Mouse (Mus musculus) heart, embryonic 15.5 days (tissue): ENCODE measurements around the gene Cyld. TPM values are rescaled to one million over a fixed set of nuclear protein-coding genes. Genes with fewer than 3 reads are reported as not detected.
A peak's percentile ranks its signal among the peaks of the same experiment; 100 is the strongest.
"Not testable (repeated sequence)": the region's sequence is repeated elsewhere in the genome, so short reads cannot be mapped to it uniquely, and the experiment has no call there.

ENCODE experiments used
- ATAC-seq: fragments of 200-750 bp; cut with Nextera tagmentation; replicated peaks from 2 replicates; pipeline ENCODE4 v1.8.0; 2017; ENCODE audit warnings: low read depth, moderate TSS enrichment; ENCODE audit not compliant: insufficient number of reproducible peaks, insufficient read depth, low FRiP score
- H3K27ac ChIP-seq: fragments of 300-500 bp; sonication (generic); 2 replicates; pipeline ENCODE4 v1.5.1; 2015; ENCODE audit warnings: mild to moderate bottlenecking, inconsistent platforms
- H3K27me3 ChIP-seq: fragments of 300-500 bp; sonication (generic); 2 replicates; pipeline ENCODE4 v1.6.1; 2015; ENCODE audit warnings: inconsistent platforms
- H3K36me3 ChIP-seq: fragments of 300-500 bp; sonication (generic); 2 replicates; pipeline ENCODE4 v1.6.1; 2015; ENCODE audit warnings: mild to moderate bottlenecking, inconsistent platforms
- H3K4me1 ChIP-seq: fragments of 300-500 bp; sonication (generic); replicated peaks from 2 replicates; pipeline ENCODE4 v1.6.1; 2015; ENCODE audit warnings: inconsistent platforms
- H3K4me2 ChIP-seq: fragments of 300-500 bp; sonication (generic); 2 replicates; pipeline ENCODE4 v1.6.1; 2015; ENCODE audit warnings: inconsistent platforms, mild to moderate bottlenecking, moderate library complexity
- H3K4me3 ChIP-seq: fragments of 300-500 bp; sonication (generic); 2 replicates; pipeline ENCODE4 v1.5.1; 2015; ENCODE audit warnings: mild to moderate bottlenecking, inconsistent platforms
- H3K9ac ChIP-seq: fragments of 300-500 bp; sonication (generic); 2 replicates; pipeline ENCODE4 v1.6.1; 2015; ENCODE audit warnings: mild to moderate bottlenecking, inconsistent platforms
- H3K9me3 ChIP-seq: fragments of 300-500 bp; sonication (generic); replicated peaks from 2 replicates; pipeline ENCODE4 v1.6.1; 2016; ENCODE audit warnings: inconsistent platforms
- WGBS: fragments of 180-500 bp; shearing (Covaris S2); methylation state at CpG from one replicate; pipeline ENCODE4 v1.1.7; 2015; ENCODE audit warnings: mixed read lengths; 5-methylcytosine and 5-hydroxymethylcytosine counted together
- polyA plus RNA-seq: library from polyadenylated mRNA; unstranded; fragments of >200 nt; fragmentation: Nextera tagmentation; extraction: Ambion mirVana; gene quantifications from 2 replicates; pipeline ENCODE4 v1.2.1, GENCODE M21; 2015

Gene Cyld
- polyA plus RNA-seq, 1 experiment from 2014 or later = 10.1 TPM

DNA sequence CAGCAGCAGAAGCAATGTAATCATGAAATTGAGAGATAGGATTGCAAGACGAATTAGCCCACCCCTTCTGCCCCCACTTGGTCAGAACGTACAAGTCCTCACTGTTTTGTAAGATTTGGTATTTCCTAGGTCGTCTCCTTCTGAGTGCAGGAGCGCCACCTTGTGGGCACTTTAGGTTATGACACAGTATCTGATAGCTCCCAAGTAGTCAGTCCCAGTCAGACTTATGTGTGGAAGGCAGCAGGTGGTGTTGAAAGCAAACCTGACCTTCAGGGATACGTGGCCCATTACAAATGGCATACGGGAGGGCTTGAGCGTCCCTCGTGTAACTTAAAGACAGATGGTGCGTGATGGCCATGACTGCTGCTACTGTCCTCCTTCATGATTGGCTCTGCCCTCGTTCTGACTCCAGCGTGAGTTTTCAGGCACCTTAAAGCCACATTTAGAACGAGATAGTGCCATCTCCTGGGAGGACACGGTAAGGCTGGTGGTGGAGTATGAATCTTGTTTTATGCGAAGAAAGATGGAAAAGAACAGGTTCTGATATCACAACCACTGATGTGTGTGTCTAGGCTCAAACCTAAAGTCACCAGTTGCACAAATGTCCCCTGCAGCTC is 58.5 kb downstream of the Cyld start:
- Histone ChIP-seq H3K36me3 (no peaks in the 10 kb centered on the region), H3K27me3 (peaks cover 10% of the 10 kb centered on the region), H3K4me3 (peak overlapping the region; percentile 26; the same call in 1 of the 2 replicates), H3K4me2 (peak overlapping the region; percentile 60), H3K9ac (no peak overlapping the region), H3K4me1 (peaks cover 7% of the 10 kb centered on the region), H3K9me3 (no peaks in the 10 kb centered on the region), H3K27ac (no peak overlapping the region)
- ATAC-seq = no peak; the same call in 1 of the 2 replicates
- 2% methylated on average over 14 of the region's 14 CpGs for WGBS

GRCm38 (mm10) chr8:88761980-88762379 is 65.2 kb downstream of the Cyld start:
- no peak overlapping the region for H3K4me3 ChIP-seq
- WGBS = 76% methylated on average over 12 of the region's 12 CpGs
- no peaks in the 10 kb centered on the region for H3K36me3 ChIP-seq
- no peaks in the 10 kb centered on the region for H3K4me1 ChIP-seq
- no peak overlapping the region for H3K4me2 ChIP-seq
- no peak overlapping the region for H3K9ac ChIP-seq
- H3K9me3 ChIP-seq = no peaks in the 10 kb centered on the region
- no peaks in the 10 kb centered on the region for H3K27me3 ChIP-seq
- H3K27ac ChIP-seq = no peak overlapping the region
- ATAC-seq = no peak

- 73% methylated on average over 7 of the region's 7 CpGs for WGBS
These were observed 74.4 kb downstream of the Cyld start for GRCm38 (mm10) chr8:88771241-88771640.

GRCm38 (mm10) chr8:88774593-88775297 is 77.9 kb downstream of the Cyld start:
- no peak overlapping the region for H3K27ac ChIP-seq
- H3K4me3 ChIP-seq = no peak overlapping the region
- 56% methylated on average over 19 of the region's 19 CpGs for WGBS
- no peaks in the 10 kb centered on the region for H3K36me3 ChIP-seq
- H3K4me2 ChIP-seq = no peak overlapping the region
- no peak overlapping the region for H3K9ac ChIP-seq
- H3K27me3 ChIP-seq = 0 out of 2 replicates have a peak, but pooled peaks cover under 1% of the 10 kb centered on the region
- H3K4me1 ChIP-seq = peaks cover 5% of the 10 kb centered on the region
- no peak for ATAC-seq
- no peaks in the 10 kb centered on the region for H3K9me3 ChIP-seq

More at GRCm38 (mm10) chr8:88771241-88771640, 74.4 kb downstream of the Cyld start:
- Histone ChIP-seq H3K9ac (no peak overlapping the region), H3K4me1 (no peaks in the 10 kb centered on the region), H3K36me3 (no peaks in the 10 kb centered on the region), H3K4me2 (no peak overlapping the region), H3K27me3 (no peaks in the 10 kb centered on the region), H3K4me3 (no peak overlapping the region), H3K27ac (no peak overlapping the region), H3K9me3 (no peaks in the 10 kb centered on the region)
- no peak for ATAC-seq

DNA sequence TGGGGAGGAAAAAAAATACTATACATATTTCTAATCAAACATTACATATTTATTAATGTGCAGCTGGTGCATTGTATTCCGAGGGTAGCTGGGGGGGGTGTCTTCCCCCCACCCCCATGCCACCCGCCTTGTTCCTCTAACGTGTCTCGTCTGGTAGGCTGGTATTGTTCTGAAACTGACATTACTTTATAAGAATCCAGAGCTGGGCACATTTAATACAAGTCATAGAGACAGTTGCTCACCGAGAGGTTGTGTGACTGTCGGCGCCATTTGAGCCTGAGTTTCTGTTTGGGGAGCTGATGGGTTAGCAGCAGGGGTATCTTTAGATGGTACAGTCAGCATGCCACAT is 78.4 kb downstream of the Cyld start:
- Histone ChIP-seq H3K9ac (no peak overlapping the region), H3K4me1 (peaks cover 5% of the 10 kb centered on the region)

DNA sequence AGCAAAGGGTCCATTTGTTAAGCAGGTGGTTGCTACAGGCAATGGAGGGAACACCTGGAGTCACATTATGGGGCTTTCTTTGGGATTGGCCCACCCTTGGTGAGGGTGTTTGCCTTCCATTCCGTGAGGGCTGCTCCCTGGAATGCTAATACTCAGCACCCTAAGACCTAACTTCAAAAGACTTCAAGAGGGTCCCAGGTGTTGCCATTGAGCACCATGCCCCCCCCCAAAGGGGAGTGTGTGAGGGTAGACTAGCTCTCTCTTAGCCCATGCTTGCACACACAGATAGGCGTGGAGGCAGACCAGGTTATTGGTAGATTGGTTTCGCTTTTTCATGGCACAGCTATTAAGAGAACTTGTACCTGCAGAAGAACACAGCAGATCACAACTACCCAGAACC is 83.3 kb downstream of the Cyld start:
- no peak overlapping the region for H3K4me2 ChIP-seq
- WGBS = 82% methylated on average over 3 of the region's 3 CpGs
- peaks cover 5% of the 10 kb centered on the region for H3K4me1 ChIP-seq
- 0 out of 2 replicates have a peak, but pooled peaks cover 9% of the 10 kb centered on the region for H3K27me3 ChIP-seq
- no peaks in the 10 kb centered on the region for H3K36me3 ChIP-seq
- no peak overlapping the region for H3K4me3 ChIP-seq
- no peak overlapping the region for H3K27ac ChIP-seq
- no peak overlapping the region for H3K9ac ChIP-seq
- ATAC-seq = no peak
- no peaks in the 10 kb centered on the region for H3K9me3 ChIP-seq

More for the DNA sequence above, 78.4 kb downstream of the Cyld start:
- WGBS = 89% methylated on average over 7 of the region's 7 CpGs
- Histone ChIP-seq H3K4me2 (no peak overlapping the region), H3K36me3 (no peaks in the 10 kb centered on the region), H3K9me3 (no peaks in the 10 kb centered on the region), H3K4me3 (no peak overlapping the region), H3K27me3 (0 out of 2 replicates have a peak, but pooled peaks cover 6% of the 10 kb centered on the region), H3K27ac (no peak overlapping the region)
- no peak for ATAC-seq

GRCm38 (mm10) chr8:88781283-88781682 is 84.5 kb downstream of the Cyld start:
- no peak overlapping the region for H3K9ac ChIP-seq
- no peaks in the 10 kb centered on the region for H3K9me3 ChIP-seq
- H3K36me3 ChIP-seq = no peaks in the 10 kb centered on the region
- 70% methylated on average over 5 of the region's 5 CpGs for WGBS
- H3K4me1 ChIP-seq = peaks cover 5% of the 10 kb centered on the region
- ATAC-seq = no peak
- 0 out of 2 replicates have a peak, but pooled peaks cover 9% of the 10 kb centered on the region for H3K27me3 ChIP-seq
- no peak overlapping the region for H3K4me3 ChIP-seq
- no peak overlapping the region for H3K27ac ChIP-seq
- no peak overlapping the region for H3K4me2 ChIP-seq

- Histone ChIP-seq H3K9ac (no peak overlapping the region), H3K27ac (no peak overlapping the region), H3K9me3 (no peaks in the 10 kb centered on the region), H3K4me1 (peaks cover 5% of the 10 kb centered on the region), H3K36me3 (no peaks in the 10 kb centered on the region), H3K27me3 (0 out of 2 replicates have a peak, but pooled peaks cover 9% of the 10 kb centered on the region), H3K4me2 (no peak overlapping the region), H3K4me3 (no peak overlapping the region)
- WGBS = 92% methylated on average over 1 of the region's 1 CpGs
- ATAC-seq = no peak
These were observed 86.9 kb downstream of the Cyld start for GRCm38 (mm10) chr8:88783722-88784121.

- not testable (repeated sequence) for H3K9ac ChIP-seq, H3K36me3 ChIP-seq, ATAC-seq, H3K4me1 ChIP-seq, H3K27me3 ChIP-seq, H3K27ac ChIP-seq, H3K9me3 ChIP-seq, H3K4me2 ChIP-seq, H3K4me3 ChIP-seq
- WGBS = 67% methylated on average over 3 of the region's 3 CpGs
These were observed 91.5 kb downstream of the Cyld start for GRCm38 (mm10) chr8:88788335-88788734.

DNA sequence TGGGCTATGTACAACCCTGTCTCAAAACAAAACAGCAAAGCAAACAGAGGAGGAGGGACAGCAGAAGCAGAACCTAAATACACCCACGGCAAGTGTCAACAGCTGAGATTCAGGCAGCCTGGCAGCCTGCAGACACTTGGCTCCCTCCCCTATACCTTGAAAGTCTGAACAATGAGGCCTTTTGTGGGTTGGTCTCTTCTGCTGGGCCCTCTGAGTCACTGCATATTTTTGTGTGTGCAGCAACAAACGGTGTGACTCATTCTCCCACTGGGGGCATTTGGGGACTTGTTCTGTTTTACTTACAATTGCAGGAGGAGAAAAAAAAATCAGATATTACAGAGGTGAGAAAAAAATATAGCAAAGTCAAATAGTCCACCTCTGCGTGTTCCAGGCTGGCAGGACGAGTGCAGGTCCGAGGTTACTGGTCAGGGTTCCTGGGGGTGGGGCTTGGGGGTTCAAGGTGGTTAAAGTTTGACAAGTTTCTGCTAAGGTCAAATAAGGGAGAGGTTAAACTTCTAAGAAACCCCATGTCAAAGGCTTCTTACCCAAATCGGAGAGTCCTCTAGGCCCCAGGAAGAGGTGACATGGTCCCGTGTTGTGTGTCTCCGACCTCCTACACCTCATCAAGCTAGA is 96.0 kb downstream of the Cyld start:
- no peak overlapping the region for H3K4me3 ChIP-seq
- no peak for ATAC-seq
- H3K4me1 ChIP-seq = no peaks in the 10 kb centered on the region
- no peak overlapping the region for H3K4me2 ChIP-seq
- no peaks in the 10 kb centered on the region for H3K36me3 ChIP-seq
- WGBS = 61% methylated on average over 8 of the region's 8 CpGs
- H3K9ac ChIP-seq = no peak overlapping the region
- H3K27me3 ChIP-seq = peaks cover 3% of the 10 kb centered on the region; the same call in 1 of the 2 replicates
- H3K27ac ChIP-seq = no peak overlapping the region
- H3K9me3 ChIP-seq = no peaks in the 10 kb centered on the region

DNA sequence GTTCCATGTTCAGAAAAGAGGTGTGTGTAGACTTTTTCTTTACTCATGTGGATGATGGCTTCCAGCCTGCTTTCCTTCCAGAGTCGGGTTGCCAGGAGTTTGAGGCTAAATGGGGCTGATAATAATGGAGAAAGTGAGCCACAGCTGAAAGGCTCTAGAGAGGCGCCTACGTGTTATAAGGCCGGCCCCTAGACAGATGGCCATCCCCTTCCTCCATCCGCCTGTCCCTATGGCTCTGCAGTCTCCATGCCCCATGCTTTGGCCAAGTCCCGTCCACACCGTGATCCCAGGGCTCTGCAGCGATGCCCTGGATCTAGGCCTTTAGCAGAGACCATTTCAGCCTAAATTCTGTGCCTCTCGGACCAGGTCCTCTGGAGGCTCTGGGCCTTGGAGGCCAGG is 96.5 kb downstream of the Cyld start:
- Histone ChIP-seq H3K27me3 (peaks cover 3% of the 10 kb centered on the region; the same call in 1 of the 2 replicates), H3K9me3 (no peaks in the 10 kb centered on the region), H3K4me2 (no peak overlapping the region), H3K4me3 (no peak overlapping the region), H3K4me1 (no peaks in the 10 kb centered on the region), H3K27ac (no peak overlapping the region), H3K36me3 (no peaks in the 10 kb centered on the region), H3K9ac (no peak overlapping the region)
- no peak for ATAC-seq
- 79% methylated on average over 9 of the region's 9 CpGs for WGBS
